ENCODE assay signal across 16 mouse cellular contexts in genomic region chr9:78506722-78507077, GRCm38 (mm10). TPM values are rescaled to one million over a fixed set of nuclear protein-coding genes. Genes with fewer than 3 reads are reported as not detected.
DNase-seq lines count a peak whose midpoint lies in the region; ATAC-seq and TF ChIP-seq lines count a peak whose summit lies in the region.
"Had no signal": no experiment of that assay in that cellular context is flagged by ENCODE, and none has a peak within 500 bp of the region (broad histone marks: within the 10 kb centered on the region; RNA-seq: fewer than 3 reads in every experiment).

No protein-coding gene starts in this region.

- H3K27me3 ChIP-seq in heart, embryonic 11.5 days (ENCODE audit: control insufficient read depth, insufficient read depth, low read length), result no peaks in the 10 kb centered on the region
- no peaks in the 10 kb centered on the region for H3K27me3 ChIP-seq in kidney, embryonic 15.5 days
- no peaks in the 10 kb centered on the region for H3K27me3 ChIP-seq in kidney, embryonic 14.5 days (ENCODE audit: control insufficient read depth, insufficient read depth, low read length)
- H3K27me3 ChIP-seq in liver, embryonic 14.5 days (ENCODE audit: control insufficient read depth, insufficient read depth, low read length), result no peaks in the 10 kb centered on the region
- H3K27me3 ChIP-seq: neural tube, embryonic 15.5 days; stomach, embryonic 15.5 days had no signal

- no peak for TF ChIP-seq CTCF in liver, embryonic 14.5 days (IDR thresholded peaks at IDR 0.05; ENCODE audit: low read depth)
- no peak for TF ChIP-seq CTCF in layer of hippocampus, adult 2 months (conservative IDR thresholded peaks at IDR 0.05)

- peak overlapping the region; percentile 46; the same call in 1 of the 2 replicates for H3K9ac ChIP-seq in heart, embryonic 11.5 days (ENCODE audit: low read depth, low read length)
- H3K9ac ChIP-seq in kidney, embryonic 15.5 days, result no peak overlapping the region
- H3K9ac ChIP-seq in kidney, embryonic 14.5 days (ENCODE audit: low read depth, low read length), result no peak overlapping the region
- H3K9ac ChIP-seq in ES-E14 (ENCODE audit: insufficient read depth, low read depth, low read length, poor library complexity, severe bottlenecking), result peak overlapping the region; percentile 70
- peak overlapping the region; percentile 9; the same call in 1 of the 2 replicates for H3K9ac ChIP-seq in liver, embryonic 14.5 days (replicated peaks)
- H3K9ac ChIP-seq: neural tube, embryonic 15.5 days; stomach, embryonic 15.5 days had no signal

- H3K4me2 ChIP-seq in heart, embryonic 11.5 days, result peak overlapping the region; percentile 45
- no peak overlapping the region for H3K4me2 ChIP-seq in kidney, embryonic 15.5 days
- H3K4me2 ChIP-seq in kidney, embryonic 14.5 days (replicated peaks; ENCODE audit: low read depth, low read length), result no peak overlapping the region
- H3K4me2 ChIP-seq in liver, embryonic 14.5 days (ENCODE audit: low read depth), result peak overlapping the region; percentile 43
- H3K4me2 ChIP-seq: neural tube, embryonic 15.5 days; stomach, embryonic 15.5 days had no signal

- no peaks in the 10 kb centered on the region for H3K9me3 ChIP-seq in heart, embryonic 11.5 days (replicated peaks; ENCODE audit: control insufficient read depth, low read length)
- no peaks in the 10 kb centered on the region for H3K9me3 ChIP-seq in kidney, embryonic 15.5 days (replicated peaks)
- H3K9me3 ChIP-seq in kidney, embryonic 14.5 days (ENCODE audit: control insufficient read depth, low read length), result no peaks in the 10 kb centered on the region
- no peaks in the 10 kb centered on the region for H3K9me3 ChIP-seq in ES-E14 (ENCODE audit: control insufficient read depth, insufficient read depth, low read depth, low read length)
- H3K9me3 ChIP-seq in liver, embryonic 14.5 days (ENCODE audit: control insufficient read depth, low read length), result no peaks in the 10 kb centered on the region
- H3K9me3 ChIP-seq: neural tube, embryonic 15.5 days; stomach, embryonic 15.5 days had no signal

- in situ Hi-C loops in ES-E14 (cut with MboI; ENCODE audit: low sequenced_read_pairs in 2 of 2, unreplicated experiment in 2 of 2), result no loop called here

- TF ChIP-seq EP300 in liver, embryonic 14.5 days (IDR thresholded peaks at IDR 0.05; ENCODE audit: low read depth), result no peak

- H3K4me3 ChIP-seq in heart, embryonic 11.5 days (ENCODE audit: low read depth, low read length), result no peak overlapping the region
- no peak overlapping the region for H3K4me3 ChIP-seq in kidney, embryonic 15.5 days (replicated peaks)
- no peak overlapping the region for H3K4me3 ChIP-seq in kidney, embryonic 14.5 days (ENCODE audit: low read length)
- peak overlapping the region; percentile 11 to 33 for H3K4me3 ChIP-seq in ES-E14 (ENCODE audit: insufficient read depth in 1 of 2, low read depth in 1 of 2, low read length in 2 of 2, poor library complexity in 1 of 2, severe bottlenecking in 1 of 2)
- H3K4me3 ChIP-seq in liver, embryonic 14.5 days (ENCODE audit: insufficient read depth in 1 of 2, low read depth in 2 of 2, low read length in 2 of 2), result no peak overlapping the region
- no peak overlapping the region for H3K4me3 ChIP-seq in layer of hippocampus, adult 2 months
- H3K4me3 ChIP-seq: neural tube, embryonic 15.5 days; stomach, embryonic 15.5 days had no signal

- ATAC-seq in heart, embryonic 11.5 days (replicated peaks; ENCODE audit: insufficient number of reproducible peaks, low FRiP score, low TSS enrichment), result no peak
- no peak for ATAC-seq in kidney, embryonic 15.5 days (replicated peaks; ENCODE audit: low FRiP score)
- ATAC-seq in kidney, embryonic 14.5 days (ENCODE audit: low FRiP score, low TSS enrichment), result no peak
- ATAC-seq in liver, embryonic 14.5 days (ENCODE audit: insufficient read depth), result no peak

- peak overlapping the region; percentile 73 for H3K27ac ChIP-seq in heart, embryonic 11.5 days (ENCODE audit: low read depth, low read length)
- peak overlapping the region; percentile 78 for H3K27ac ChIP-seq in kidney, embryonic 15.5 days
- H3K27ac ChIP-seq in kidney, embryonic 14.5 days (ENCODE audit: low read depth, low read length), result no peak overlapping the region
- peak overlapping the region; percentile 52 for H3K27ac ChIP-seq in ES-E14 (ENCODE audit: insufficient read depth, low read depth, low read length, poor library complexity, severe bottlenecking)
- peak overlapping the region; percentile 36 for H3K27ac ChIP-seq in liver, embryonic 14.5 days
- no peak overlapping the region for H3K27ac ChIP-seq in layer of hippocampus, adult 2 months
- H3K27ac ChIP-seq: neural tube, embryonic 15.5 days; stomach, embryonic 15.5 days had no signal

- no peak for DNase-seq in heart, adult 8-10 months (ENCODE audit: low spot score)
- DNase-seq in ES-E14 (ENCODE audit: low read depth, low spot score), result no peak
- DNase-seq in liver, embryonic 14.5 days (ENCODE audit: low read depth in 3 of 3, low spot score in 3 of 3), result no peak
- no peak for DNase-seq in layer of hippocampus, adult 2 months (ENCODE audit: low spot score in 2 of 2)
- no peak for DNase-seq in frontal cortex, postnatal 10 days (ENCODE audit: low spot score in 2 of 2)
- DNase-seq: adrenal gland, postnatal 25 days; cerebellum, adult 9-11 months; lung, postnatal 36 days; retina, postnatal 1 day; thymus, postnatal 14 days had no signal

- H3K4me1 ChIP-seq in heart, embryonic 11.5 days (ENCODE audit: control insufficient read depth, insufficient read depth, low read length), result peaks cover 23% of the 10 kb centered on the region
- peaks cover 22% of the 10 kb centered on the region for H3K4me1 ChIP-seq in kidney, embryonic 15.5 days
- H3K4me1 ChIP-seq in kidney, embryonic 14.5 days (ENCODE audit: control insufficient read depth, insufficient read depth, low read length), result peaks cover 11% of the 10 kb centered on the region; the same call in 1 of the 2 replicates
- H3K4me1 ChIP-seq in ES-E14 (ENCODE audit: control insufficient read depth in 2 of 2, insufficient read depth in 2 of 2, low read length in 2 of 2, poor library complexity in 1 of 2), result peaks cover 8 to 12% of the 10 kb centered on the region in 2 experiments; a peak in 3 of 4 replicates
- H3K4me1 ChIP-seq in liver, embryonic 14.5 days (replicated peaks; ENCODE audit: control insufficient read depth in 2 of 2, insufficient read depth in 2 of 2, low read length in 1 of 2), result peaks cover 10 to 17% of the 10 kb centered on the region in 2 experiments
- H3K4me1 ChIP-seq: stomach, embryonic 15.5 days had no signal

- no peaks in the 10 kb centered on the region for H3K36me3 ChIP-seq in heart, embryonic 11.5 days (ENCODE audit: control insufficient read depth, insufficient read depth, low read length)
- no peaks in the 10 kb centered on the region for H3K36me3 ChIP-seq in kidney, embryonic 15.5 days
- no peaks in the 10 kb centered on the region for H3K36me3 ChIP-seq in kidney, embryonic 14.5 days (ENCODE audit: control insufficient read depth, insufficient read depth, low read length)
- H3K36me3 ChIP-seq in ES-E14 (ENCODE audit: control insufficient read depth, insufficient read depth, low read length, poor library complexity, severe bottlenecking), result peaks cover 2% of the 10 kb centered on the region; the same call in 1 of the 2 replicates
- no peaks in the 10 kb centered on the region for H3K36me3 ChIP-seq in liver, embryonic 14.5 days (replicated peaks; ENCODE audit: control insufficient read depth, insufficient read depth, low read depth)
- H3K36me3 ChIP-seq: stomach, embryonic 15.5 days had no signal

- 34% methylated on average over 7 of the region's 7 CpGs for WGBS in heart, embryonic 11.5 days (ENCODE audit: insufficient replicate concordance)
- whole genome bisulfite sequencing in kidney, embryonic 15.5 days, result 80% methylated on average over 7 of the region's 7 CpGs
- 85% methylated on average over 7 of the region's 7 CpGs for WGBS in kidney, embryonic 14.5 days
- WGBS in liver, embryonic 14.5 days (ENCODE audit: insufficient replicate concordance), result 55% methylated on average over 7 of the region's 7 CpGs

TF ChIP-seq in ES-E14, 5 proteins besides CTCF, POLR2A, EP300 and RAD21 (continues in another document):
- TF ChIP-seq CHD2 (IDR thresholded peaks at IDR 0.05; ENCODE audit: low read depth, low read length) (no peak), ZC3H11A (IDR thresholded peaks at IDR 0.05; ENCODE audit: borderline replicate concordance, low read depth, low read length) (no peak), HCFC1 (IDR thresholded peaks at IDR 0.05; ENCODE audit: borderline replicate concordance, insufficient read depth, low read length) (no peak), ZNF384 (IDR thresholded peaks at IDR 0.05; ENCODE audit: low read depth, low read length) (no peak)

RNA-seq across cellular contexts. Expression of gene Eef1a1, which starts 17.7 kb away (rescaled TPM):
- polyA plus RNA-seq in heart, embryonic 11.5 days (2014; fragmentation: Nextera tagmentation; extraction: Ambion mirVana), result 3,731 and 3,838 TPM in 2 replicates
- total RNA-seq in heart, adult 8-10 months (2022), result 100 to 1,000 TPM; 830 to 950 (median 884) TPM
- polyA plus RNA-seq in kidney, embryonic 15.5 days (2015; fragmentation: Nextera tagmentation; extraction: Ambion mirVana), result 4,779 and 4,974 TPM in 2 replicates
- 5,322 and 6,193 TPM in 2 replicates for polyA plus RNA-seq in kidney, embryonic 14.5 days (2014; fragmentation: Nextera tagmentation; extraction: Ambion mirVana)
- total RNA-seq in ES-E14 (2012; rRNA removed), result 10,022 and 10,869 TPM in 2 replicates
- polyA plus RNA-seq in liver, embryonic 14.5 days (2012; rRNA removed), result 2,579 and 4,315 TPM in 2 replicates
- 2,316 and 2,621 TPM in 2 replicates for polyA plus RNA-seq in liver, embryonic 14.5 days (2014; fragmentation: Nextera tagmentation; extraction: Ambion mirVana)
- total RNA-seq in layer of hippocampus, adult 2 months (2021), result 1,000 to 10,000 TPM; 3,119 to 3,317 TPM

RNA-seq across cellular contexts. Expression of gene Gm17324, which starts 58.1 kb away (rescaled TPM):
- polyA plus RNA-seq in heart, embryonic 11.5 days (2014; fragmentation: Nextera tagmentation; extraction: Ambion mirVana), result 0.46 TPM in 1 of 2 replicates, not detected in the other
- not detected for total RNA-seq in heart, adult 8-10 months (2022)
- polyA plus RNA-seq in kidney, embryonic 15.5 days (2015; fragmentation: Nextera tagmentation; extraction: Ambion mirVana), result 0.55 and 1.4 TPM in 2 replicates
- 0.46 and 0.58 TPM in 2 replicates for polyA plus RNA-seq in kidney, embryonic 14.5 days (2014; fragmentation: Nextera tagmentation; extraction: Ambion mirVana)
- 0.45 and 1.6 TPM in 2 replicates for total RNA-seq in ES-E14 (2012; rRNA removed)
- polyA plus RNA-seq in liver, embryonic 14.5 days (2012; rRNA removed), result 0.15 TPM in 2 replicates
- polyA plus RNA-seq in liver, embryonic 14.5 days (2014; fragmentation: Nextera tagmentation; extraction: Ambion mirVana), result 0.55 and 0.63 TPM in 2 replicates
- 1 to 10 TPM; 1.3 to 1.5 TPM for total RNA-seq in layer of hippocampus, adult 2 months (2021)
- total RNA-seq: adrenal gland, postnatal 25 days had no signal
- polyA plus RNA-seq: large intestine, adult 2 months had no signal

RNA-seq across cellular contexts. Expression of gene Mto1, which starts 58.7 kb away (rescaled TPM):
- polyA plus RNA-seq in heart, embryonic 11.5 days (2014; fragmentation: Nextera tagmentation; extraction: Ambion mirVana), result 27.6 and 28.2 TPM in 2 replicates
- total RNA-seq in heart, adult 8-10 months (2022), result 10 to 100 TPM; 23.6 to 29.9 (median 27.6) TPM
- 26.7 and 27.9 TPM in 2 replicates for polyA plus RNA-seq in kidney, embryonic 15.5 days (2015; fragmentation: Nextera tagmentation; extraction: Ambion mirVana)
- polyA plus RNA-seq in kidney, embryonic 14.5 days (2014; fragmentation: Nextera tagmentation; extraction: Ambion mirVana), result 21.5 and 29.3 TPM in 2 replicates
- 31.3 and 44.8 TPM in 2 replicates for total RNA-seq in ES-E14 (2012; rRNA removed)
- 11.5 and 14.0 TPM in 2 replicates for polyA plus RNA-seq in liver, embryonic 14.5 days (2012; rRNA removed)
- 17.7 and 20.4 TPM in 2 replicates for polyA plus RNA-seq in liver, embryonic 14.5 days (2014; fragmentation: Nextera tagmentation; extraction: Ambion mirVana)
- total RNA-seq in layer of hippocampus, adult 2 months (2021), result 10 to 100 TPM; 25.1 to 25.8 TPM

Comparison
In these comparisons a context has a peak if more than half of its experiments do, and no peak if none do; other contexts are left out.
1. H3K27ac ChIP-seq: peak in heart, embryonic 11.5 days (single experiment), kidney, embryonic 15.5 days (single experiment), ES-E14 (single experiment) and liver, embryonic 14.5 days (single experiment); none in kidney, embryonic 14.5 days (single experiment) and layer of hippocampus, adult 2 months (single experiment).
2. H3K4me2 ChIP-seq: peak in heart, embryonic 11.5 days (single experiment) and liver, embryonic 14.5 days (single experiment); none in kidney, embryonic 15.5 days (single experiment) and kidney, embryonic 14.5 days (single experiment).
3. H3K4me3 ChIP-seq: peak in ES-E14 (2 of 2); none in heart, embryonic 11.5 days (single experiment), kidney, embryonic 15.5 days (single experiment), kidney, embryonic 14.5 days (single experiment), liver, embryonic 14.5 days (0 of 2) and layer of hippocampus, adult 2 months (single experiment).
4. H3K9ac ChIP-seq: peak in heart, embryonic 11.5 days (single experiment), ES-E14 (single experiment) and liver, embryonic 14.5 days (single experiment); none in kidney, embryonic 15.5 days (single experiment) and kidney, embryonic 14.5 days (single experiment).